Mouse (Mus musculus): ENCODE measurements around the gene Zbtb40. TPM values are rescaled to one million over a fixed set of nuclear protein-coding genes. Genes with fewer than 3 reads are reported as not detected.

Gene Zbtb40
- polyA plus RNA-seq, 1 experiment = 24.9 TPM

DNA sequence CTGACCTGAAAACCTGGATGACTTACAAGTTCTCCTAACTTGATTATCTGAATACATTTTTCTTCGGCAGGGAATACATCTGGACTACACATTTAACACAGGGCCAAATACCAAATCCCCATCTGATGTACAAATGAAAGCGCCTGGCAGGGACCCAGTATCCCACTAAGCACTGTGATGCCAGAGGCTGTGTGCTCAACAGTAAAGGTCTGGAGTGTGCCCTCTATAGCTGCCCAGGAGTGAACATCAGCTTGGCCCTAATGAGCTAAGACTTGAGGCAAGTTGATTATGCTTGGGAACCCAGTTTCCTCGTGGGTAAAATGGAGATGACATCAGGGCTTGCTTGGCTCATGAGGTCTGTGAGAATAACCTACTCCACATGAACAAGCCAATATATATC is 10.1 kb downstream of the Zbtb40 start:
- Histone ChIP-seq H3K27ac (ENCODE audit: control insufficient read depth, insufficient read depth, low read length) (no peak overlapping the region), H3K27me3 (ENCODE audit: control insufficient read depth, insufficient read depth, low read length) (no peaks in the 10 kb centered on the region), H3K4me1 (replicated peaks; ENCODE audit: control insufficient read depth, insufficient read depth, low read length) (no peaks in the 10 kb centered on the region), H3K4me3 (ENCODE audit: control insufficient read depth, insufficient read depth, low read length) (no peak overlapping the region), H3K36me3 (ENCODE audit: control insufficient read depth, insufficient read depth, low read length) (no peaks in the 10 kb centered on the region)
- 92% methylated on average over 3 of the region's 3 CpGs for WGBS
- no peak for TF ChIP-seq POLR2A (IDR thresholded peaks at IDR 0.05; ENCODE audit: control insufficient read depth, extremely low read depth, insufficient read depth, low read length, poor library complexity)
- TF ChIP-seq CTCF (IDR thresholded peaks at IDR 0.05; ENCODE audit: borderline replicate concordance, control insufficient read depth, extremely low read depth, insufficient read depth, low read length, poor library complexity) = no peak
- DNase-seq = no peak

DNA sequence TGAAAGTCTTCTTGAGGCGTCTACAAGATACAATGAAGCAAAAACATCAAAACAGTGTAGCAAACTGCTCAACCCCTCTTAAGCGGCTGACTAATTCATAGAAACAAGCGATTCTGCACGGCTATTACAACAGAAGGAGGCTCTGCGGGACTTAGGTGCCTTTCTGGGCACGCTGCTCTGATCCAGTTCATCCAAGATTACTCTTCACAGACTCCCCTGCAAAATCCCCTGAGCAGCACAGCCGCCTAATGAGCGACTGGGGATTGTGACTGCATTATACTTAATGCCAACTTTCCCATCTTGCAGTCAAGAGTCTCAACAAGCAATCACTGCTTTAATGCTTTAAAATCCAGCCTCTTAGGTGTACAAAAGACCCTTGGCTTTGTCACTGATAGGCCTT is 10.5 kb downstream of the Zbtb40 start:
- H3K4me1 ChIP-seq (replicated peaks; ENCODE audit: control insufficient read depth, insufficient read depth, low read length) = no peaks in the 10 kb centered on the region
- DNase-seq = no peak
- H3K27me3 ChIP-seq (ENCODE audit: control insufficient read depth, insufficient read depth, low read length) = no peaks in the 10 kb centered on the region
- no peaks in the 10 kb centered on the region for H3K36me3 ChIP-seq (ENCODE audit: control insufficient read depth, insufficient read depth, low read length)
- 95% methylated on average over 8 of the region's 8 CpGs for WGBS
- no peak for TF ChIP-seq POLR2A (IDR thresholded peaks at IDR 0.05; ENCODE audit: control insufficient read depth, extremely low read depth, insufficient read depth, low read length, poor library complexity)
- no peak for TF ChIP-seq CTCF (IDR thresholded peaks at IDR 0.05; ENCODE audit: borderline replicate concordance, control insufficient read depth, extremely low read depth, insufficient read depth, low read length, poor library complexity)
- no peak overlapping the region for H3K27ac ChIP-seq (ENCODE audit: control insufficient read depth, insufficient read depth, low read length)
- no peak overlapping the region for H3K4me3 ChIP-seq (ENCODE audit: control insufficient read depth, insufficient read depth, low read length)

DNA sequence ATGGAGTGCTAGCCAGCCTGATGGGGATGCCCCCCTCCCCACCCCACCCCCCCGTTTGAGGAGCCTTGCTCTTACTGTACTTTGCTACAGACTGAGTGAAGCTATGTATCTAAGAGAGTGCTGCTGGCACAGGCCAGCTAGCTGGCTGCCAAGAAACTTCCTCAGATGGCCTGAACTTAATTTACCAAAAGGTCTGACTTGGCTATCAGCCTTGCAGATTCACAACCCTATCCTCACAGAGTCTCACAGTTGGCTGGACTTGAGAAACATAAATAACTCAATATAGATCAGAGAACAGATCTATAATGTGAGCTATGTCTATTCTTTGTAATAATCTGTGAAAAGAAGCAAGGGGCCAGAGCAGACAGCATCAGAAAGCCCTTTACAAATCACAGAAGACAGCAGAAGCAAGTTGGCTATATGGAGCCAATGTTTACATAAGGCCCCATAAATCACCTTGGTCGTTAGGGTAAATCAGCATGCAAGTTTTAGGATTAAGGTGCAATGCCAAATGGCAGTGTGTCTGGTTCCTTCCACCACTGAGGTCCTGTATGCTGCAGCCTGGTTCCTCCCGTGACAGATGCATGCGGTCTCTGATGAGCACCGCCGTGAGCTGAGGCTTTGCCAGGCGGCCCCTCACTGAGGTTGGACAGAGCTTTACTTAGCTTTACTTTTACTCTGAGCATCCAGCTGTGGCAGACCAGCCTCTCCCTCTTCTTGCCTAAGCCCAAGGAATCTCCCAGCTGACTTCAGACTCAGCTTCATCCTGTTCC is 15.3 kb downstream of the Zbtb40 start:
- Histone ChIP-seq H3K27ac (ENCODE audit: control insufficient read depth, insufficient read depth, low read length) (no peak overlapping the region), H3K4me3 (ENCODE audit: control insufficient read depth, insufficient read depth, low read length) (no peak overlapping the region), H3K36me3 (ENCODE audit: control insufficient read depth, insufficient read depth, low read length) (no peaks in the 10 kb centered on the region), H3K27me3 (ENCODE audit: control insufficient read depth, insufficient read depth, low read length) (no peaks in the 10 kb centered on the region), H3K4me1 (replicated peaks; ENCODE audit: control insufficient read depth, insufficient read depth, low read length) (no peaks in the 10 kb centered on the region)
- no peak for DNase-seq
- WGBS = 90% methylated on average over 7 of the region's 7 CpGs
- TF ChIP-seq POLR2A (IDR thresholded peaks at IDR 0.05; ENCODE audit: control insufficient read depth, extremely low read depth, insufficient read depth, low read length, poor library complexity) (no peak), CTCF (IDR thresholded peaks at IDR 0.05; ENCODE audit: borderline replicate concordance, control insufficient read depth, extremely low read depth, insufficient read depth, low read length, poor library complexity) (no peak)

DNA sequence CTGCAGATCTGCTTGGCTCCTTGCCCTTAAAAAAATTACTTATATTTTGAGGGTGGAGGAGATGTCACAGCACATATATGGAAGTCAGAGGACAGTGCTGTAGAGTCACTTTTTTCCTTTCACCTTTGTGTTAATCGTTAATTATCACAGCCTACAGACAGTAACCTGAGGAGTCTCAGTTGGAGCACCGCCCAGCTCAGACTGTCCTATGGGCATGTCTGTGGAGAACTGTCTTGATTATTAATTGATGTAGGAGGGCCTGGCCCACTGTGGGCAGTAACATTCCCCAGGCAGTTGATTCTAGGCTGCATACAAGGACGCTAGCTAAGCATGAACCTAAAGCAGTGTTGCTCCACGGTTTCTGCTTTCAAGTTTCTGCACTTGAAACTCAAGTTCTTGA is 16.1 kb downstream of the Zbtb40 start:
- Histone ChIP-seq H3K27ac (ENCODE audit: control insufficient read depth, insufficient read depth, low read length) (no peak overlapping the region), H3K36me3 (ENCODE audit: control insufficient read depth, insufficient read depth, low read length) (no peaks in the 10 kb centered on the region), H3K4me3 (ENCODE audit: control insufficient read depth, insufficient read depth, low read length) (no peak overlapping the region), H3K4me1 (replicated peaks; ENCODE audit: control insufficient read depth, insufficient read depth, low read length) (no peaks in the 10 kb centered on the region), H3K27me3 (ENCODE audit: control insufficient read depth, insufficient read depth, low read length) (no peaks in the 10 kb centered on the region)
- 92% methylated on average over 4 of the region's 4 CpGs for WGBS
- no peak for DNase-seq
- no peak for TF ChIP-seq POLR2A (IDR thresholded peaks at IDR 0.05; ENCODE audit: control insufficient read depth, extremely low read depth, insufficient read depth, low read length, poor library complexity)
- no peak for TF ChIP-seq CTCF (IDR thresholded peaks at IDR 0.05; ENCODE audit: borderline replicate concordance, control insufficient read depth, extremely low read depth, insufficient read depth, low read length, poor library complexity)

DNA sequence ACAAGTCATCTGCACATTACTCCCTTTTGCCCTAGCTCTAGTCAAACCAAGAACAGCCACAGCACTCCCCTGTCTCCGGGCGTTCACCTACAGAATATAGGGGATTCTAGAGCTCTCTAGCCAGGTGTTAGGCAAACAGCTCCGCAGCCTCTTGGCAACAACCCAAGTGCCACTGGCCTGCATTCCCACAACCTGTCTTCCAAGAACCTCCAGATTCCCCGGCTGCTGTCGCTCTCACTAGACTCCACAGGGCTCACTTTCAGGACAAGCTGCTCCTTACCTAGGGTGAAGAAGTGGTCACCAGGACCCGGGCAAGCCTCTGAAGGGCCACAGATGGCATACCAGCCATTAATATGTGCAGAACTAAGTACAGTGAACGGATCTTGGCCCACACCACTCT is 17.3 kb downstream of the Zbtb40 start:
- H3K4me3 ChIP-seq (ENCODE audit: control insufficient read depth, insufficient read depth, low read length) = no peak overlapping the region
- no peak overlapping the region for H3K27ac ChIP-seq (ENCODE audit: control insufficient read depth, insufficient read depth, low read length)
- no peaks in the 10 kb centered on the region for H3K4me1 ChIP-seq (replicated peaks; ENCODE audit: control insufficient read depth, insufficient read depth, low read length)
- H3K27me3 ChIP-seq (ENCODE audit: control insufficient read depth, insufficient read depth, low read length) = no peaks in the 10 kb centered on the region
- TF ChIP-seq CTCF (IDR thresholded peaks at IDR 0.05; ENCODE audit: borderline replicate concordance, control insufficient read depth, extremely low read depth, insufficient read depth, low read length, poor library complexity) (no peak), POLR2A (IDR thresholded peaks at IDR 0.05; ENCODE audit: control insufficient read depth, extremely low read depth, insufficient read depth, low read length, poor library complexity) (no peak)
- 95% methylated on average over 7 of the region's 7 CpGs for WGBS
- no peaks in the 10 kb centered on the region for H3K36me3 ChIP-seq (ENCODE audit: control insufficient read depth, insufficient read depth, low read length)
- no peak for DNase-seq

DNA sequence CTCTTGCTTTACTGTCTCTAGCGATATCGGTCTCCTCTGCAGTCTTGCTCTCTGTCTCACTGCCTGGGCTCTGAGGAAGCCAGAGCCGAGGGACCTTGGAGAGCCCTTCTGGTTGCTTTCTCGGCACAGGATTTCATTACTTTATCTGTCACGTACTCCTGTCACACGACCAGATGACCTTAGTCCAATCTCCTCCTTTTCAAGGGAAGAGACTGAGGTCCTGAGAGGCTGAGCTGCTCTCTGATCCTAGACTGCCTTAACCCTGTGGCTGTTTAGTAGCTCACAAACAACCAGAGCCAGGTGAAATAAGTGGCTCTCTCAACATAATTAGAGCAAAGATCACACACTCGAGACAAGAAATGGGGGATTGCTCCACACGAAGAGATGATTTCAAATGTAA is 19.3 kb downstream of the Zbtb40 start:
- H3K4me3 ChIP-seq (ENCODE audit: control insufficient read depth, insufficient read depth, low read length) = no peak overlapping the region
- no peaks in the 10 kb centered on the region for H3K4me1 ChIP-seq (replicated peaks; ENCODE audit: control insufficient read depth, insufficient read depth, low read length)
- WGBS = 90% methylated on average over 8 of the region's 8 CpGs
- H3K36me3 ChIP-seq (ENCODE audit: control insufficient read depth, insufficient read depth, low read length) = no peaks in the 10 kb centered on the region
- no peak for DNase-seq
- no peak overlapping the region for H3K27ac ChIP-seq (ENCODE audit: control insufficient read depth, insufficient read depth, low read length)
- H3K27me3 ChIP-seq (ENCODE audit: control insufficient read depth, insufficient read depth, low read length) = no peaks in the 10 kb centered on the region
- TF ChIP-seq POLR2A (IDR thresholded peaks at IDR 0.05; ENCODE audit: control insufficient read depth, extremely low read depth, insufficient read depth, low read length, poor library complexity) (no peak), CTCF (IDR thresholded peaks at IDR 0.05; ENCODE audit: borderline replicate concordance, control insufficient read depth, extremely low read depth, insufficient read depth, low read length, poor library complexity) (no peak)

Measured in thymus, adult 2 months (tissue).